In genomic region chr11:77980281-77981204, GRCm38 (mm10) we compare ENCODE assay signal across 8 mouse cellular contexts. TPM values are rescaled to one million over a fixed set of nuclear protein-coding genes. Genes with fewer than 3 reads are reported as not detected.
DNase-seq lines count a peak whose midpoint lies in the region; ATAC-seq and TF ChIP-seq lines count a peak whose summit lies in the region.

No protein-coding gene starts in this region.

- no peak overlapping the region for H3K27ac ChIP-seq in kidney, embryonic 14.5 days (ENCODE audit: low read depth, low read length)
- H3K27ac ChIP-seq in cortical plate, adult 2 months (ENCODE audit: insufficient read depth, low read length): no peak overlapping the region
- H3K27ac ChIP-seq in hindbrain, embryonic 14.5 days: peak overlapping the region; percentile 43
- H3K27ac ChIP-seq in limb, embryonic 12.5 days: no peak overlapping the region

- no peak overlapping the region for H3K4me3 ChIP-seq in kidney, embryonic 14.5 days (ENCODE audit: low read length)
- no peak overlapping the region; the same call in 1 of the 2 replicates for H3K4me3 ChIP-seq in cortical plate, adult 2 months (ENCODE audit: insufficient read depth, low read length)
- no peak overlapping the region for H3K4me3 ChIP-seq in hindbrain, embryonic 14.5 days (replicated peaks; ENCODE audit: low read length)
- H3K4me3 ChIP-seq in limb, embryonic 12.5 days (replicated peaks): 0 out of 2 replicates have a peak overlapping the region, but pooled peaks have one; percentile 6
- H3K4me3 ChIP-seq in myocyte: peak overlapping the region; percentile 99

- no peaks in the 10 kb centered on the region for H3K9me3 ChIP-seq in kidney, embryonic 14.5 days (ENCODE audit: control insufficient read depth, low read length)
- H3K9me3 ChIP-seq in hindbrain, embryonic 14.5 days (ENCODE audit: control insufficient read depth, low read length): no peaks in the 10 kb centered on the region
- no peaks in the 10 kb centered on the region for H3K9me3 ChIP-seq in limb, embryonic 12.5 days

- 36% methylated on average over 11 of the region's 11 CpGs for WGBS in kidney, embryonic 14.5 days
- 40% methylated on average over 11 of the region's 11 CpGs for WGBS in hindbrain, embryonic 14.5 days
- 38% methylated on average over 11 of the region's 11 CpGs for WGBS in limb, embryonic 12.5 days

- H3K4me1 ChIP-seq in kidney, embryonic 14.5 days (ENCODE audit: control insufficient read depth, insufficient read depth, low read length): peaks cover 9% of the 10 kb centered on the region; the same call in 1 of the 2 replicates
- no peaks in the 10 kb centered on the region for H3K4me1 ChIP-seq in cortical plate, adult 2 months (ENCODE audit: control insufficient read depth, insufficient read depth, low read length)
- peaks cover 8% of the 10 kb centered on the region for H3K4me1 ChIP-seq in hindbrain, embryonic 14.5 days (replicated peaks; ENCODE audit: control insufficient read depth, insufficient read depth, low read length)
- peaks cover 13% of the 10 kb centered on the region for H3K4me1 ChIP-seq in limb, embryonic 12.5 days (replicated peaks)

- TF ChIP-seq CTCF in cortical plate, adult 2 months (IDR thresholded peaks at IDR 0.05; ENCODE audit: extremely low read depth, insufficient read depth, low read length): peak; percentile 62

- H3ac ChIP-seq in myocyte (ENCODE audit: control insufficient read depth, insufficient read length): no peak overlapping the region

- H3K36me3 ChIP-seq in kidney, embryonic 14.5 days (ENCODE audit: control insufficient read depth, insufficient read depth, low read length): no peaks in the 10 kb centered on the region
- H3K36me3 ChIP-seq in hindbrain, embryonic 14.5 days (replicated peaks; ENCODE audit: control insufficient read depth, insufficient read depth): peaks cover 31% of the 10 kb centered on the region
- no peaks in the 10 kb centered on the region for H3K36me3 ChIP-seq in limb, embryonic 12.5 days
- H3K36me3 ChIP-seq in myocyte (ENCODE audit: control insufficient read depth, insufficient read depth): no peaks in the 10 kb centered on the region

- no peak overlapping the region for H3K9ac ChIP-seq in kidney, embryonic 14.5 days (ENCODE audit: low read depth, low read length)
- H3K9ac ChIP-seq in hindbrain, embryonic 14.5 days: 0 out of 2 replicates have a peak overlapping the region, but pooled peaks have one; percentile 18
- no peak overlapping the region for H3K9ac ChIP-seq in limb, embryonic 12.5 days (replicated peaks)

- TF ChIP-seq POLR2A in cortical plate, adult 2 months (IDR thresholded peaks at IDR 0.05; ENCODE audit: extremely low read depth, insufficient read depth, low read length): no peak
- TF ChIP-seq POLR2A in myocyte (IDR thresholded peaks at IDR 0.05; ENCODE audit: insufficient read length, low read depth): no peak

- H3K27me3 ChIP-seq in kidney, embryonic 14.5 days (ENCODE audit: control insufficient read depth, insufficient read depth, low read length): peaks cover 12% of the 10 kb centered on the region; the same call in 1 of the 2 replicates
- peaks cover 7% of the 10 kb centered on the region; the same call in 1 of the 2 replicates for H3K27me3 ChIP-seq in hindbrain, embryonic 14.5 days (ENCODE audit: control insufficient read depth, insufficient read depth, low read length)
- peaks cover 31% of the 10 kb centered on the region for H3K27me3 ChIP-seq in limb, embryonic 12.5 days
- H3K27me3 ChIP-seq in myocyte (ENCODE audit: control insufficient read depth, insufficient read depth, insufficient read length): peaks cover 37% of the 10 kb centered on the region

- no peak for ATAC-seq in kidney, embryonic 14.5 days (ENCODE audit: low FRiP score, low TSS enrichment)
- ATAC-seq in hindbrain, embryonic 14.5 days (ENCODE audit: low FRiP score): no peak
- no peak for ATAC-seq in limb, embryonic 12.5 days (ENCODE audit: insufficient number of reproducible peaks, insufficient read depth, low FRiP score, low TSS enrichment, low read depth)

- no peak overlapping the region for H3K4me2 ChIP-seq in kidney, embryonic 14.5 days (replicated peaks; ENCODE audit: low read depth, low read length)
- H3K4me2 ChIP-seq in hindbrain, embryonic 14.5 days (replicated peaks): peak overlapping the region; percentile 50
- peak overlapping the region; percentile 54 for H3K4me2 ChIP-seq in limb, embryonic 12.5 days
- peak overlapping the region; percentile 83 for H3K4me2 ChIP-seq in myocyte (ENCODE audit: low read depth)

- H3K79me2 ChIP-seq in myocyte (ENCODE audit: control insufficient read depth, insufficient read depth): peaks cover 26% of the 10 kb centered on the region

- peak; percentile 60 for DNase-seq in kidney, adult 18-20 months
- peak; percentile 86 for DNase-seq in NIH3T3 (ENCODE audit: low read depth)
- peak; percentile 71 for DNase-seq in hindbrain, embryonic 14.5 days (ENCODE audit: low spot score)
- DNase-seq in yolk sac, embryonic 10.5 days (ENCODE audit: low spot score): peak; percentile 70

TF ChIP-seq in myocyte, 11 proteins besides CTCF, POLR2A, EP300 and RAD21:
- no peak for TF ChIP-seq MYOG (IDR thresholded peaks at IDR 0.05; ENCODE audit: control insufficient read depth in 1 of 3, insufficient read depth in 1 of 3, insufficient read length in 2 of 3, low read depth in 2 of 3)
- peak; percentile 69 for TF ChIP-seq REST (IDR thresholded peaks at IDR 0.05; ENCODE audit: insufficient read depth, insufficient read length)
- peak in 1 of 3 experiments; percentile 4 for TF ChIP-seq MYOD1 (IDR thresholded peaks at IDR 0.05; ENCODE audit: control insufficient read depth in 1 of 3, insufficient read length in 2 of 3, low read depth in 2 of 3)

RNA-seq across cellular contexts. Expression of gene Phf12, which starts 2.0 kb away (rescaled TPM):
- 16.1 and 22.6 TPM in 2 replicates for polyA plus RNA-seq in kidney, embryonic 14.5 days (2014; fragmentation: Nextera tagmentation; extraction: Ambion mirVana)
- 37.7 and 43.2 TPM in 2 replicates for polyA plus RNA-seq in cortical plate, adult 2 months (2012; rRNA removed)
- 14.2 and 15.4 TPM in 2 replicates for polyA plus RNA-seq in hindbrain, embryonic 14.5 days (2014; fragmentation: Nextera tagmentation; extraction: Ambion mirVana)
- 26.8 and 27.7 TPM in 2 replicates for polyA plus RNA-seq in limb, embryonic 12.5 days (2016; fragmentation: Nextera tagmentation; extraction: Ambion mirVana)
- 22.2 TPM for polyA plus RNA-seq in myocyte (2012; fragmentation: generic; extraction: Trizol)

RNA-seq across cellular contexts. Expression of gene Sez6, which starts 49.9 kb away (rescaled TPM):
- not detected in 2 replicates for polyA plus RNA-seq in kidney, embryonic 14.5 days (2014; fragmentation: Nextera tagmentation; extraction: Ambion mirVana)
- polyA plus RNA-seq in cortical plate, adult 2 months (2012; rRNA removed): 97.4 and 109 TPM in 2 replicates
- 110 TPM in 2 replicates for polyA plus RNA-seq in hindbrain, embryonic 14.5 days (2014; fragmentation: Nextera tagmentation; extraction: Ambion mirVana)
- 0.06 TPM in 1 of 2 replicates, not detected in the other for polyA plus RNA-seq in limb, embryonic 12.5 days (2016; fragmentation: Nextera tagmentation; extraction: Ambion mirVana)
- polyA plus RNA-seq in myocyte (2012; fragmentation: generic; extraction: Trizol): not detected

RNA-seq across cellular contexts. Expression of gene Dhrs13, which starts 51.5 kb away (rescaled TPM):
- polyA plus RNA-seq in kidney, embryonic 14.5 days (2014; fragmentation: Nextera tagmentation; extraction: Ambion mirVana): 20.3 and 20.4 TPM in 2 replicates
- polyA plus RNA-seq in cortical plate, adult 2 months (2012; rRNA removed): 5.7 and 7.1 TPM in 2 replicates
- polyA plus RNA-seq in hindbrain, embryonic 14.5 days (2014; fragmentation: Nextera tagmentation; extraction: Ambion mirVana): 58.8 and 59.8 TPM in 2 replicates
- polyA plus RNA-seq in limb, embryonic 12.5 days (2016; fragmentation: Nextera tagmentation; extraction: Ambion mirVana): 19.0 and 20.4 TPM in 2 replicates
- 10.0 TPM for polyA plus RNA-seq in myocyte (2012; fragmentation: generic; extraction: Trizol)

RNA-seq across cellular contexts. Expression of gene Flot2, which starts 57.2 kb away (rescaled TPM):
- 25.6 and 45.7 TPM in 2 replicates for polyA plus RNA-seq in kidney, embryonic 14.5 days (2014; fragmentation: Nextera tagmentation; extraction: Ambion mirVana)
- polyA plus RNA-seq in cortical plate, adult 2 months (2012; rRNA removed): 163 and 170 TPM in 2 replicates
- 92.4 and 98.4 TPM in 2 replicates for polyA plus RNA-seq in hindbrain, embryonic 14.5 days (2014; fragmentation: Nextera tagmentation; extraction: Ambion mirVana)
- polyA plus RNA-seq in limb, embryonic 12.5 days (2016; fragmentation: Nextera tagmentation; extraction: Ambion mirVana): 49.5 and 52.0 TPM in 2 replicates
- 78.8 TPM for polyA plus RNA-seq in myocyte (2012; fragmentation: generic; extraction: Trizol)

Comparison
In these comparisons a context has a peak if more than half of its experiments do, and no peak if none do; other contexts are left out.
1. H3K4me3 ChIP-seq: peak in limb, embryonic 12.5 days (single experiment) and myocyte (single experiment); none in kidney, embryonic 14.5 days (single experiment), cortical plate, adult 2 months (single experiment) and hindbrain, embryonic 14.5 days (single experiment).
2. RNA of gene Sez6, which starts 49.9 kb away (polyA plus RNA-seq): 110 TPM in hindbrain, embryonic 14.5 days and 97.4 to 109 TPM in cortical plate, adult 2 months; not detected in kidney, embryonic 14.5 days, 0.06 TPM in limb, embryonic 12.5 days and not detected in myocyte (single experiment); every median in the first group is over 10 times any median in the second.
3. Peak in every context shown above with its lines, with median percentiles within 50 percentile points of each other: DNase-seq.